Mouse (Mus musculus): ENCODE results near the gene Vgf. TPM values are rescaled to one million over a fixed set of nuclear protein-coding genes. Genes with fewer than 3 reads are reported as not detected.

Vgf gene
- polyA plus RNA-seq, 2 experiments: 0.04 TPM; not detected in 1

DNA sequence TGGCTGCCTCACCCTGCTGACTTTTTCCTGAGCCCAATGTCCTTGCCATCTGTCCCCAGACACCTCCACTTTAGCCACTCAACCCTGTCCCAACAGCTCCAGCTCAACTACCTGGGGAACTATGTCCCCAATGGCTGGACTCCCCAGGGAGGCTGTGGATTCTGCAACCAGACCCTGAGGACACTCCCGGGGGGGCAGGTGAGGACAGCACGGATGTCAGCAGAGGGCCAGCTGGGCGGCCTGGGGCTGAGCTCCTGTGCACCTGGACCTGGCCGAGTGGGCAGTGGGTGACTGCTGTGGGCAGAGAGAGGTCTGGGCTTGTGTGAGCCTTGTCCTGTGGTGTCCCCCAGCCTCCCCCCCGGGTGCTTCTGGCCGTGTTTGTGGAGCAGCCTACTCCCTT lies 36.4 kb upstream of the Vgf start:
- no peak overlapping the region for H3K4me3 ChIP-seq (ENCODE audit: insufficient read depth in 1 of 2, low read depth in 2 of 2, low read length in 2 of 2)
- no peak overlapping the region for H3K27ac ChIP-seq
- TF ChIP-seq CTCF (IDR thresholded peaks at IDR 0.05; ENCODE audit: low read depth) (no peak), EP300 (IDR thresholded peaks at IDR 0.05; ENCODE audit: low read depth) (no peak)
- no peaks in the 10 kb centered on the region for H3K27me3 ChIP-seq (ENCODE audit: control insufficient read depth, insufficient read depth, low read length)
- no peaks in the 10 kb centered on the region for H3K9me3 ChIP-seq (ENCODE audit: control insufficient read depth, low read length)
- DNase-seq (ENCODE audit: low read depth in 3 of 3, low spot score in 3 of 3): no peak
- H3K4me2 ChIP-seq (ENCODE audit: low read depth): no peak overlapping the region
- ATAC-seq (ENCODE audit: insufficient read depth): no peak
- H3K36me3 ChIP-seq (replicated peaks; ENCODE audit: control insufficient read depth, insufficient read depth, low read depth): no peaks in the 10 kb centered on the region
- no peak overlapping the region for H3K9ac ChIP-seq (replicated peaks)
- peaks cover 0 to 13% of the 10 kb centered on the region in 2 experiments; a peak in 2 of 4 replicates for H3K4me1 ChIP-seq (replicated peaks; ENCODE audit: control insufficient read depth in 2 of 2, insufficient read depth in 2 of 2, low read length in 1 of 2)
- 75% methylated on average over 6 of the region's 6 CpGs for WGBS (ENCODE audit: insufficient replicate concordance)

DNA sequence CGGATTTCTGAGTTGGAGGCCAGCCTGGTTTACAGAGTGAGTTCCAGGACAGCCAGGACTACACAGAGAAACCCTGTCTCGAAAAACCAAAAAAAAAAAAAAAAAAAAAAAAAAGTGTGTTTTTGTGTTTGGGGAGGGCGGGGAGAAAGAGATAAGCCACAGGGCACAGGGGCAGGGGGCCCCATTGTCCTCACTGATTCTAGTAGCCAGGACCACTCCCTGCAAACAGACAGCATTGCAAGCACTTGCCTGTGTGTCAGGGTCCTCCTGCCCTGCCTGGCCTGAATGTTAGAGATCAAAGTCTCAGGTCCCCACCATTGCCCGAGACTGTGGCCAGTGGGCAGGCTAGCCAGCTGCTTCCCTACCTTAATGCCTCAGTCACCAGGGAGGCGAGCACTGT lies 26.7 kb upstream of the Vgf start:
- H3K9ac ChIP-seq (replicated peaks): no peak overlapping the region
- H3K4me1 ChIP-seq (replicated peaks; ENCODE audit: control insufficient read depth in 2 of 2, insufficient read depth in 2 of 2, low read length in 1 of 2): peaks cover 0 to 9% of the 10 kb centered on the region in 2 experiments; a peak in 3 of 4 replicates
- 39% methylated on average over 4 of the region's 5 CpGs for WGBS (ENCODE audit: insufficient replicate concordance)
- H3K36me3 ChIP-seq (replicated peaks; ENCODE audit: control insufficient read depth, insufficient read depth, low read depth): no peaks in the 10 kb centered on the region
- no peak for TF ChIP-seq EP300 (IDR thresholded peaks at IDR 0.05; ENCODE audit: low read depth)
- no peak for TF ChIP-seq CTCF (IDR thresholded peaks at IDR 0.05; ENCODE audit: low read depth)
- no peak overlapping the region for H3K4me3 ChIP-seq (ENCODE audit: insufficient read depth in 1 of 2, low read depth in 2 of 2, low read length in 2 of 2)
- H3K27me3 ChIP-seq (ENCODE audit: control insufficient read depth, insufficient read depth, low read length): no peaks in the 10 kb centered on the region
- H3K27ac ChIP-seq: no peak overlapping the region
- ATAC-seq (ENCODE audit: insufficient read depth) (peak; percentile 33; the same call in 1 of the 2 replicates), DNase-seq (ENCODE audit: low read depth in 3 of 3, low spot score in 3 of 3) (no peak)
- no peak overlapping the region for H3K4me2 ChIP-seq (ENCODE audit: low read depth)
- no peaks in the 10 kb centered on the region for H3K9me3 ChIP-seq (ENCODE audit: control insufficient read depth, low read length)

DNA sequence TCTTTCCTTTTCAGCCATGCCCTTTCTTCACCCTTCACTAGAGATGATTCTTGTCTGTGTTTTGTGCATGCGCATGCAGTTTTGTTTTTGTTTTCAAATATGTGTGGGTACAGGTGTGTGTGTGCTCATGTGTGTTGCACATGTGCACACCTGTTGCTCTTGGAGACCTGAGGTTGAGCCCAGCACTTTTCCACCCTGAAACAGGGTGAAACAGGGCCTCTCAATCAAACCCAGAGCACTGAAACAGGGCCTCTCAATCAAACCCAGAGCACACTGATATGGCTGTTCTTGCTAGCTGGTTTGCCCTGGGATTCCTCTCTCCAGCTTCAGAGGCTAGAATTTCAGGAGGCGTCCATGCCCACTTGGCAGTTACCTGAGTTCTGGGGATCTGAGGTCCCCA lies 25.6 kb upstream of the Vgf start:
- no peaks in the 10 kb centered on the region for H3K36me3 ChIP-seq (replicated peaks; ENCODE audit: control insufficient read depth, insufficient read depth, low read depth)
- no peak overlapping the region for H3K27ac ChIP-seq
- no peaks in the 10 kb centered on the region for H3K27me3 ChIP-seq (ENCODE audit: control insufficient read depth, insufficient read depth, low read length)
- H3K4me3 ChIP-seq (ENCODE audit: insufficient read depth in 1 of 2, low read depth in 2 of 2, low read length in 2 of 2): no peak overlapping the region
- TF ChIP-seq EP300 (IDR thresholded peaks at IDR 0.05; ENCODE audit: low read depth) (no peak), CTCF (IDR thresholded peaks at IDR 0.05; ENCODE audit: low read depth) (no peak)
- WGBS (ENCODE audit: insufficient replicate concordance): 81% methylated on average over 2 of the region's 2 CpGs
- no peak overlapping the region for H3K9ac ChIP-seq (replicated peaks)
- no peak overlapping the region for H3K4me2 ChIP-seq (ENCODE audit: low read depth)
- DNase-seq (ENCODE audit: low read depth in 3 of 3, low spot score in 3 of 3): no peak
- ATAC-seq (ENCODE audit: insufficient read depth): no peak
- H3K9me3 ChIP-seq (ENCODE audit: control insufficient read depth, low read length): no peaks in the 10 kb centered on the region
- peaks cover 0 to 9% of the 10 kb centered on the region in 2 experiments; a peak in 3 of 4 replicates for H3K4me1 ChIP-seq (replicated peaks; ENCODE audit: control insufficient read depth in 2 of 2, insufficient read depth in 2 of 2, low read length in 1 of 2)

DNA sequence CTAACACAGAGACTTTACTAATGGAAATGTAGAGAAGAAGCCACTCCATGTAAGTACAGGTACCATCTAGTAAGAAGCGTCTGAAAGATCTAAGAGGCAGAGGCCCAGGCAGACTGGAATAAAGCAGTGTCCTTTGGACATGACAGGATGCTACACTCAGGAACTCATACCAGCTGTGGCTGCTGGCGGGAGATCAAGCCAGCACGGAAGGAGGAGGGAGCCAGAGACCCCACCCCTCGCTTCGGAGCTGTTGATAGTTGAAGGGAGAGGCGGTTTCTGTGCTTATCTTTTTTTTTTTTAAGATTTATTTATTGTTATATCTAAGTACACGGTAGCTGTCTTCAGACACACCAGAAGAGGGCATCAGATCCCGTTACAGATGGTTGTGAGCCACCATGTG lies 18.9 kb upstream of the Vgf start:
- Histone ChIP-seq H3K36me3 (replicated peaks; ENCODE audit: control insufficient read depth, insufficient read depth, low read depth) (no peaks in the 10 kb centered on the region), H3K4me3 (ENCODE audit: insufficient read depth in 1 of 2, low read depth in 2 of 2, low read length in 2 of 2) (no peak overlapping the region), H3K27me3 (ENCODE audit: control insufficient read depth, insufficient read depth, low read length) (no peaks in the 10 kb centered on the region), H3K9me3 (ENCODE audit: control insufficient read depth, low read length) (no peaks in the 10 kb centered on the region), H3K27ac (no peak overlapping the region), H3K4me2 (ENCODE audit: low read depth) (no peak overlapping the region), H3K4me1 (replicated peaks; ENCODE audit: control insufficient read depth in 2 of 2, insufficient read depth in 2 of 2, low read length in 1 of 2) (no peaks in the 10 kb centered on the region), H3K9ac (replicated peaks) (no peak overlapping the region)
- ATAC-seq (ENCODE audit: insufficient read depth) (no peak), DNase-seq (ENCODE audit: low read depth in 3 of 3, low spot score in 3 of 3) (no peak)
- TF ChIP-seq EP300 (IDR thresholded peaks at IDR 0.05; ENCODE audit: low read depth) (no peak), CTCF (IDR thresholded peaks at IDR 0.05; ENCODE audit: low read depth) (no peak)
- WGBS (ENCODE audit: insufficient replicate concordance): 33% methylated on average over 8 of the region's 8 CpGs

DNA sequence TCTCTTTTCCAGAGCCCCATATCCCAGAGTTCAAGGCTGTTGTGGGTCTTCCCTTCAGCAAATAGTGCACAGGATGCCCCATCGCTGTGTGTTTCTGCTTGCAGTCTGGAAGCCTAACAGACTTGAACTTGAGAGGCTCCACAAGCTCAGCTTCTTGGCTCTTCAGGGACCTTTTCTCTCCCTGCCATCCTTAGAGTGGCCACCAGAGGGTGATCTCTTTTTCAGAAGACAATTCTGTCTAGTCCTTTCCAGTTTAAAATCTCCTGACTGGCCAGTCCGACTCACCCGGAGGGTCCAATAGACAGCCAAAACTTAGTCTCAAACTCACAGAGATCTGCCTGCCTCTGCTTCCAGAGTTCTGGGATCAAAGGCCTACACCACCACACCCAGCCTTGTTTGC lies 16.2 kb upstream of the Vgf start:
- H3K4me1 ChIP-seq (replicated peaks; ENCODE audit: control insufficient read depth in 2 of 2, insufficient read depth in 2 of 2, low read length in 1 of 2): no peaks in the 10 kb centered on the region
- DNase-seq (ENCODE audit: low read depth in 3 of 3, low spot score in 3 of 3) (no peak), ATAC-seq (ENCODE audit: insufficient read depth) (no peak)
- H3K27ac ChIP-seq: no peak overlapping the region
- no peak overlapping the region for H3K9ac ChIP-seq (replicated peaks)
- no peak overlapping the region for H3K4me2 ChIP-seq (ENCODE audit: low read depth)
- H3K9me3 ChIP-seq (ENCODE audit: control insufficient read depth, low read length): no peaks in the 10 kb centered on the region
- 7% methylated on average over 3 of the region's 3 CpGs for WGBS (ENCODE audit: insufficient replicate concordance)
- TF ChIP-seq CTCF (IDR thresholded peaks at IDR 0.05; ENCODE audit: low read depth) (peak; percentile 66), EP300 (IDR thresholded peaks at IDR 0.05; ENCODE audit: low read depth) (no peak)
- no peaks in the 10 kb centered on the region for H3K27me3 ChIP-seq (ENCODE audit: control insufficient read depth, insufficient read depth, low read length)
- H3K36me3 ChIP-seq (replicated peaks; ENCODE audit: control insufficient read depth, insufficient read depth, low read depth): no peaks in the 10 kb centered on the region
- no peak overlapping the region for H3K4me3 ChIP-seq (ENCODE audit: insufficient read depth in 1 of 2, low read depth in 2 of 2, low read length in 2 of 2)
